Mouse (Mus musculus): ENCODE measurements around the gene Mtmr4.
A peak's percentile ranks its signal among the peaks of the same experiment; 100 is the strongest.

Mtmr4 gene

GRCm38 (mm10) chr11:87581933-87582710 is 9.8 kb upstream of the Mtmr4 start:
- peak; percentile 90 for DNase-seq (ENCODE audit: low read depth, low spot score)

GRCm38 (mm10) chr11:87583291-87584034 is 8.5 kb upstream of the Mtmr4 start:
- DNase-seq (ENCODE audit: low read depth, low spot score) = no peak

GRCm38 (mm10) chr11:87584711-87585505 is 7.1 kb upstream of the Mtmr4 start:
- no peak for DNase-seq (ENCODE audit: low read depth, low spot score)

GRCm38 (mm10) chr11:87587211-87587874 is 4.6 kb upstream of the Mtmr4 start:
- no peak for DNase-seq (ENCODE audit: low read depth, low spot score)

GRCm38 (mm10) chr11:87589605-87590004 is 2.4 kb upstream of the Mtmr4 start:
- DNase-seq (ENCODE audit: low read depth, low spot score) = no peak

GRCm38 (mm10) chr11:87590841-87591525 is 979 bp upstream of the Mtmr4 start:
- DNase-seq (ENCODE audit: low read depth, low spot score) = peak; percentile 38

GRCm38 (mm10) chr11:87592354-87592695 is 363 bp downstream of the Mtmr4 start:
- DNase-seq (ENCODE audit: low read depth, low spot score) = no peak

GRCm38 (mm10) chr11:87592713-87593598 is 994 bp downstream of the Mtmr4 start:
- no peak for DNase-seq (ENCODE audit: low read depth, low spot score)

GRCm38 (mm10) chr11:87595327-87595841 is 3.4 kb downstream of the Mtmr4 start:
- DNase-seq (ENCODE audit: low read depth, low spot score) = peak; percentile 97

- peak; percentile 75 for DNase-seq (ENCODE audit: low read depth, low spot score)
These were observed 4.0 kb downstream of the Mtmr4 start for GRCm38 (mm10) chr11:87595976-87596375.

- peak; percentile 47 for DNase-seq (ENCODE audit: low read depth, low spot score)
These were observed 4.5 kb downstream of the Mtmr4 start for GRCm38 (mm10) chr11:87596492-87596891.

- DNase-seq (ENCODE audit: low read depth, low spot score) = no peak
These were observed 5.1 kb downstream of the Mtmr4 start for GRCm38 (mm10) chr11:87597061-87597460.

- no peak for DNase-seq (ENCODE audit: low read depth, low spot score)
These were observed 7.6 kb downstream of the Mtmr4 start for GRCm38 (mm10) chr11:87599395-87600089.

- DNase-seq (ENCODE audit: low read depth, low spot score) = no peak
These were observed 8.4 kb downstream of the Mtmr4 start for GRCm38 (mm10) chr11:87600322-87600853.

- DNase-seq (ENCODE audit: low read depth, low spot score) = no peak
These were observed 10.3 kb downstream of the Mtmr4 start for GRCm38 (mm10) chr11:87602234-87602633.

- DNase-seq (ENCODE audit: low read depth, low spot score) = no peak
These were observed 11.6 kb downstream of the Mtmr4 start for GRCm38 (mm10) chr11:87603571-87603970.

GRCm38 (mm10) chr11:87609264-87609663 is 17.3 kb downstream of the Mtmr4 start:
- no peak for DNase-seq (ENCODE audit: low read depth, low spot score)

- DNase-seq (ENCODE audit: low read depth, low spot score) = no peak
These were observed 19.6 kb downstream of the Mtmr4 start for GRCm38 (mm10) chr11:87611547-87611946.

- no peak for DNase-seq (ENCODE audit: low read depth, low spot score)
These were observed 22.0 kb downstream of the Mtmr4 start for GRCm38 (mm10) chr11:87613972-87614371.

Data from brain, adult 2 months (tissue).